Mouse (Mus musculus) embryonic facial prominence, embryonic 12.5 days (tissue): ENCODE measurements at regions not wholly inside any gene's neighbourhood (a gene's known extent, or its start where the extent isn't known, plus 50 kb on each side); places are given as distances from the start of the nearest gene placed in this dataset.

Source experiments
- ATAC-seq: fragments of 200-750 bp; cut with Nextera tagmentation; 2 replicates; pipeline ENCODE4 v1.8.0; 2017; ENCODE audit not compliant: insufficient number of reproducible peaks, insufficient read depth, low FRiP score, low TSS enrichment
- H3K27ac ChIP-seq: fragments of 300-500 bp; sonication (generic); 2 replicates; pipeline ENCODE4 v1.5.1; 2016; ENCODE audit warnings: mild to moderate bottlenecking
- H3K27me3 ChIP-seq: fragments of 300-500 bp; sonication (generic); 2 replicates; pipeline ENCODE4 v1.6.1; 2016; ENCODE audit warnings: mild to moderate bottlenecking, moderate library complexity
- H3K36me3 ChIP-seq: fragments of 300-500 bp; sonication (generic); 2 replicates; pipeline ENCODE4 v1.6.1; 2016; ENCODE audit warnings: mild to moderate bottlenecking
- H3K4me1 ChIP-seq: fragments of 300-500 bp; sonication (generic); 2 replicates; pipeline ENCODE4 v1.6.1; 2016
- H3K4me2 ChIP-seq: fragments of 300-500 bp; sonication (generic); replicated peaks from 2 replicates; pipeline ENCODE4 v1.6.1; 2016; ENCODE audit warnings: mild to moderate bottlenecking, moderate library complexity
- H3K4me3 ChIP-seq: fragments of 300-500 bp; sonication (generic); 2 replicates; pipeline ENCODE4 v1.5.1; 2016; ENCODE audit warnings: mild to moderate bottlenecking
- H3K9ac ChIP-seq: fragments of 300-500 bp; sonication (generic); 2 replicates; pipeline ENCODE4 v1.6.1; 2016; ENCODE audit warnings: mild to moderate bottlenecking, moderate library complexity
- H3K9me3 ChIP-seq: fragments of 300-500 bp; sonication (generic); 2 replicates; pipeline ENCODE4 v1.6.1; 2016; ENCODE audit warnings: mild to moderate bottlenecking, moderate library complexity
- WGBS: fragments of 180-500 bp; shearing (Covaris S2); methylation state at CpG from one replicate; pipeline ENCODE4 v1.1.7; 2016; 5-methylcytosine and 5-hydroxymethylcytosine counted together

GRCm38 (mm10) chr1:60649303-60649850, 67.2 kb upstream of the Cd28 start:
- no peaks in the 10 kb centered on the region for H3K9me3 ChIP-seq
- peaks cover 3% of the 10 kb centered on the region; the same call in 1 of the 2 replicates for H3K4me1 ChIP-seq
- H3K36me3 ChIP-seq = no peaks in the 10 kb centered on the region
- no peak overlapping the region for H3K4me3 ChIP-seq
- no peak overlapping the region for H3K4me2 ChIP-seq
- no peak overlapping the region for H3K9ac ChIP-seq
- WGBS = 52% methylated on average over 8 of the region's 8 CpGs
- no peak overlapping the region for H3K27ac ChIP-seq
- H3K27me3 ChIP-seq = no peaks in the 10 kb centered on the region
- no peak for ATAC-seq

GRCm38 (mm10) chr1:60646828-60647227, 69.8 kb upstream of the Cd28 start:
- Histone ChIP-seq H3K9me3 (no peaks in the 10 kb centered on the region), H3K27me3 (no peaks in the 10 kb centered on the region), H3K4me3 (no peak overlapping the region), H3K4me2 (no peak overlapping the region), H3K9ac (no peak overlapping the region), H3K27ac (no peak overlapping the region), H3K4me1 (peaks cover 3% of the 10 kb centered on the region; the same call in 1 of the 2 replicates), H3K36me3 (no peaks in the 10 kb centered on the region)
- 81% methylated on average over 5 of the region's 5 CpGs for WGBS
- no peak for ATAC-seq

GRCm38 (mm10) chr1:60646174-60646573, 70.4 kb upstream of the Cd28 start:
- no peaks in the 10 kb centered on the region for H3K27me3 ChIP-seq
- no peak overlapping the region for H3K27ac ChIP-seq
- H3K36me3 ChIP-seq = no peaks in the 10 kb centered on the region
- no peak for ATAC-seq
- 56% methylated on average over 5 of the region's 5 CpGs for WGBS
- no peak overlapping the region for H3K4me2 ChIP-seq
- H3K4me1 ChIP-seq = peaks cover 3% of the 10 kb centered on the region; the same call in 1 of the 2 replicates
- H3K9me3 ChIP-seq = no peaks in the 10 kb centered on the region
- no peak overlapping the region for H3K4me3 ChIP-seq
- H3K9ac ChIP-seq = no peak overlapping the region

- no peak overlapping the region for H3K9ac ChIP-seq
- H3K27ac ChIP-seq = no peak overlapping the region
- H3K36me3 ChIP-seq = no peaks in the 10 kb centered on the region
- WGBS = 70% methylated on average over 1 of the region's 1 CpGs
- no peak for ATAC-seq
- no peaks in the 10 kb centered on the region for H3K9me3 ChIP-seq
- H3K4me2 ChIP-seq = no peak overlapping the region
- no peak overlapping the region for H3K4me3 ChIP-seq
- peaks cover 3% of the 10 kb centered on the region; the same call in 1 of the 2 replicates for H3K4me1 ChIP-seq
- H3K27me3 ChIP-seq = no peaks in the 10 kb centered on the region
Measured at GRCm38 (mm10) chr1:60645176-60645575, 71.4 kb upstream of the Cd28 start.

GRCm38 (mm10) chr1:60642761-60643160, 73.8 kb upstream of the Cd28 start:
- 55% methylated on average over 3 of the region's 3 CpGs for WGBS
- no peak overlapping the region for H3K27ac ChIP-seq
- no peaks in the 10 kb centered on the region for H3K27me3 ChIP-seq
- no peaks in the 10 kb centered on the region for H3K9me3 ChIP-seq
- no peak overlapping the region for H3K4me3 ChIP-seq
- no peak overlapping the region for H3K4me2 ChIP-seq
- no peaks in the 10 kb centered on the region for H3K36me3 ChIP-seq
- no peaks in the 10 kb centered on the region for H3K4me1 ChIP-seq
- no peak overlapping the region for H3K9ac ChIP-seq
- ATAC-seq = no peak

GRCm38 (mm10) chr1:60642175-60642574, 74.4 kb upstream of the Cd28 start:
- H3K36me3 ChIP-seq = no peaks in the 10 kb centered on the region
- H3K9me3 ChIP-seq = no peaks in the 10 kb centered on the region
- H3K9ac ChIP-seq = no peak overlapping the region
- H3K4me2 ChIP-seq = no peak overlapping the region
- no peaks in the 10 kb centered on the region for H3K4me1 ChIP-seq
- no peak for ATAC-seq
- H3K27ac ChIP-seq = no peak overlapping the region
- 51% methylated on average over 2 of the region's 2 CpGs for WGBS
- no peaks in the 10 kb centered on the region for H3K27me3 ChIP-seq
- H3K4me3 ChIP-seq = no peak overlapping the region

- H3K4me3 ChIP-seq = no peak overlapping the region
- H3K4me1 ChIP-seq = no peaks in the 10 kb centered on the region
- WGBS = 69% methylated on average over 7 of the region's 7 CpGs
- no peaks in the 10 kb centered on the region for H3K9me3 ChIP-seq
- H3K27me3 ChIP-seq = no peaks in the 10 kb centered on the region
- ATAC-seq = no peak
- H3K9ac ChIP-seq = no peak overlapping the region
- H3K36me3 ChIP-seq = no peaks in the 10 kb centered on the region
- no peak overlapping the region for H3K4me2 ChIP-seq
- H3K27ac ChIP-seq = no peak overlapping the region
Measured at GRCm38 (mm10) chr1:60641324-60641764, 74.4 kb upstream of the Raph1 start.

GRCm38 (mm10) chr1:60639536-60639935, 72.6 kb upstream of the Raph1 start:
- WGBS = 82% methylated on average over 2 of the region's 2 CpGs
- Histone ChIP-seq H3K36me3 (no peaks in the 10 kb centered on the region), H3K9me3 (no peaks in the 10 kb centered on the region), H3K4me1 (no peaks in the 10 kb centered on the region), H3K27ac (no peak overlapping the region), H3K27me3 (no peaks in the 10 kb centered on the region), H3K4me2 (no peak overlapping the region), H3K4me3 (no peak overlapping the region), H3K9ac (no peak overlapping the region)
- no peak for ATAC-seq

GRCm38 (mm10) chr1:60639059-60639458, 72.2 kb upstream of the Raph1 start:
- Histone ChIP-seq H3K27ac (no peak overlapping the region), H3K4me3 (no peak overlapping the region), H3K9me3 (no peaks in the 10 kb centered on the region), H3K27me3 (no peaks in the 10 kb centered on the region), H3K4me2 (no peak overlapping the region), H3K4me1 (no peaks in the 10 kb centered on the region), H3K9ac (no peak overlapping the region), H3K36me3 (no peaks in the 10 kb centered on the region)
- WGBS = 66% methylated on average over 2 of the region's 2 CpGs
- no peak for ATAC-seq

GRCm38 (mm10) chr1:60636802-60637452, 70.0 kb upstream of the Raph1 start:
- no peak for ATAC-seq
- Histone ChIP-seq H3K4me1 (no peaks in the 10 kb centered on the region), H3K4me2 (no peak overlapping the region), H3K27ac (no peak overlapping the region), H3K36me3 (no peaks in the 10 kb centered on the region), H3K9ac (no peak overlapping the region), H3K4me3 (no peak overlapping the region), H3K27me3 (no peaks in the 10 kb centered on the region), H3K9me3 (no peaks in the 10 kb centered on the region)
- 80% methylated on average over 3 of the region's 3 CpGs for WGBS

GRCm38 (mm10) chr1:60627786-60628453, 61.0 kb upstream of the Raph1 start:
- Histone ChIP-seq H3K9ac (no peak overlapping the region), H3K4me1 (no peaks in the 10 kb centered on the region), H3K9me3 (no peaks in the 10 kb centered on the region), H3K27me3 (no peaks in the 10 kb centered on the region), H3K27ac (no peak overlapping the region), H3K36me3 (no peaks in the 10 kb centered on the region), H3K4me2 (no peak overlapping the region), H3K4me3 (no peak overlapping the region)
- WGBS = 47% methylated on average over 9 of the region's 9 CpGs
- ATAC-seq = no peak

- no peaks in the 10 kb centered on the region for H3K36me3 ChIP-seq
- no peak overlapping the region for H3K27ac ChIP-seq
- no peaks in the 10 kb centered on the region for H3K4me1 ChIP-seq
- 48% methylated on average over 4 of the region's 4 CpGs for WGBS
- no peak overlapping the region for H3K9ac ChIP-seq
- H3K4me3 ChIP-seq = no peak overlapping the region
- no peaks in the 10 kb centered on the region for H3K9me3 ChIP-seq
- no peak overlapping the region for H3K4me2 ChIP-seq
- no peak for ATAC-seq
- H3K27me3 ChIP-seq = no peaks in the 10 kb centered on the region
Measured at GRCm38 (mm10) chr1:60627367-60627766, 60.5 kb upstream of the Raph1 start.
